Mouse (Mus musculus) myocyte (in vitro differentiated cells): ENCODE data around the gene Ypel3.

Source experiments
- E2F4 ChIP-seq: IDR thresholded peaks from one replicate; pipeline ENCODE4 v1.6.1; 2011; ENCODE audit warnings: mild to moderate bottlenecking, control low read depth, moderate library complexity; ENCODE audit not compliant: insufficient read depth
- MAX ChIP-seq: IDR thresholded peaks from one replicate; pipeline ENCODE4 v1.6.1; 2011; ENCODE audit warnings: low read depth, mild to moderate bottlenecking, control low read depth
- MYOG ChIP-seq, 3 experiments: IDR thresholded peaks; one replicate each; pipeline ENCODE4 v1.6.1; 2011; ENCODE audit warnings: control low read depth in 2 of 3, low read depth in 2 of 3, mild to moderate bottlenecking in 2 of 3; ENCODE audit not compliant: insufficient read length in 2 of 3, control insufficient read depth in 1 of 3, insufficient read depth in 1 of 3
- POLR2A ChIP-seq: IDR thresholded peaks from one replicate; pipeline ENCODE4 v1.6.1; 2011; ENCODE audit warnings: low read depth, mild to moderate bottlenecking, control low read depth, moderate library complexity; ENCODE audit not compliant: insufficient read length
- POLR2AphosphoS2 ChIP-seq: IDR thresholded peaks from one replicate; pipeline ENCODE4 v1.6.1; 2011; ENCODE audit warnings: low read depth, control low read depth; ENCODE audit not compliant: insufficient read length
- TCF3 ChIP-seq: IDR thresholded peaks from one replicate; pipeline ENCODE4 v1.6.1; 2011; ENCODE audit warnings: low read depth, control low read depth; ENCODE audit not compliant: insufficient read length
- USF1 ChIP-seq: IDR thresholded peaks from one replicate; pipeline ENCODE4 v1.6.1; 2011; ENCODE audit warnings: low read depth, mild to moderate bottlenecking, control low read depth, moderate library complexity

DNA sequence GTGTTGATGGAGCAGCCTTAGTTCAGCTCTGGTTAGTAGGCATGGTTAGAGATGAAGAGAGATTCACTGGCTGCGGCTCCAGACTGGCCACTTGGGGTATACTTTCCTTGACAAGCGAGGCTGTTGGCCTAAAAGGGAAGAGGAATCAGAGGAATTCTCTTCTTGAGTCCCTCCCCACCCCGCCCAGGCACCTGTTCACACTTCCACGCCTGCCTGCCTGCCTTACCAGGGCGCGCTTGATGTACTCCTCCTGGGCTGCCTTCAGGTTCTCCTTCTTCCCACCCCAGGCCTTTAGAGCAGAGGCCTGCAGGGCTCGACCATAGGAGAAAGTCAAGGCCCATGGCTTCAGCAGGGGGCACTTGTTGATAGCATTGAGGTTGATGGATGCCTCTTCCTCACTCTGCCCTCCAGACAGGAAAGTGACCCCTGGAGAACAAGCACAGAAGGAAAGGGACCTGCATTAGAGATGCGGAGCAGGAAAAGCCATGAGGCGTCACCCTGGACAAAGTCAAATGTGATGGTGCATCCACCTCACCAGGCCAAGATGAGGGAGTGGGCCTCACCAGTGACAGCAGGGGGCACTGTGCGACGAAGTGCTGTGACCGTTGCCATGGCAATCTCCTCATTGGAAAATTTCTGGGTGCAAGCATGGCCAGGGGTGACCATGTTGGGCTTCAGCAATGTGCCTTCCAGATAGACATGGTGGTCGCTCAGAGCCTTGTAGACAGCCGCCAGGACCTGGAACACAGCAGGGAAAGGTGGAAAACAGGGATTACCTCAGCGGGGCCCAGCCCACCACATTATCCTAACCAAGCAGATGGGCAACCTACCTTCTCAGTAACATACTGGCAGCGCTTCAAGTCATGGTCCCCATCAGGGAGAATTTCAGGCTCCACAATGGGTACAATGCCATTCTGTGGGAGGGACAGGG is 18.9 kb downstream of the Ypel3 start:
- peak; percentile 44 for TF ChIP-seq POLR2AphosphoS2
- TF ChIP-seq POLR2A, result peak; percentile 47
- TF ChIP-seq MAX, result no peak
- no peak for TF ChIP-seq USF1
- TF ChIP-seq TCF3, result no peak
- TF ChIP-seq MYOG (IDR thresholded peaks at IDR 0.05; ENCODE audit: control insufficient read depth in 1 of 3, insufficient read depth in 1 of 3, insufficient read length in 2 of 3, low read depth in 2 of 3), result peak in 1 of 3 experiments; percentile 54
- no peak for TF ChIP-seq E2F4
